Mouse (Mus musculus): Measurements from ENCODE around the gene Tcte3.
"Not testable (repeated sequence)": the region's sequence is repeated elsewhere in the genome, so short reads cannot be mapped to it uniquely, and the experiment has no call there.

The Tcte3 gene

GRCm38 (mm10) chr17:15041175-15041729 lies at the start of gene Tcte3, which contains the start of the genes Ermard and Gm3448:
Gene Tcte3, minus strand, starts transcription at chr17:15041488.
Gene Ermard, plus strand, starts transcription at chr17:15041208.
Gene Gm3448, minus strand, starts transcription at chr17:15041537.
- not testable (repeated sequence) for DNase-seq (ENCODE audit: low spot score in 2 of 2)

GRCm38 (mm10) chr17:15088591-15089001 lies 47.3 kb upstream of the Tcte3 start:
- DNase-seq (ENCODE audit: low spot score in 2 of 2) = no peak

- DNase-seq (ENCODE audit: low spot score in 2 of 2) = no peak
Measured at GRCm38 (mm10) chr17:15088166-15088565, 46.9 kb upstream of the Tcte3 start.

GRCm38 (mm10) chr17:15085006-15085405 lies 43.7 kb upstream of the Tcte3 start:
- DNase-seq (ENCODE audit: low spot score in 2 of 2) = no peak

- no peak for DNase-seq (ENCODE audit: low spot score in 2 of 2)
Measured at GRCm38 (mm10) chr17:15084226-15084848, 43.0 kb upstream of the Tcte3 start.

GRCm38 (mm10) chr17:15077536-15077935 lies 36.2 kb upstream of the Tcte3 start:
- no peak for DNase-seq (ENCODE audit: low spot score in 2 of 2)

- DNase-seq (ENCODE audit: low spot score in 2 of 2) = no peak
Measured at GRCm38 (mm10) chr17:15075033-15075432, 33.7 kb upstream of the Tcte3 start.

- DNase-seq (ENCODE audit: low spot score in 2 of 2) = no peak
Measured at GRCm38 (mm10) chr17:15072211-15072610, 30.9 kb upstream of the Tcte3 start.

GRCm38 (mm10) chr17:15069124-15069523 lies 27.8 kb upstream of the Tcte3 start:
- peak in 1 of 2 experiments; percentile 25 for DNase-seq (ENCODE audit: low spot score in 2 of 2)

- DNase-seq (ENCODE audit: low spot score in 2 of 2) = peak in 1 of 2 experiments; percentile 51
Measured at GRCm38 (mm10) chr17:15068040-15068792, 26.9 kb upstream of the Tcte3 start.

GRCm38 (mm10) chr17:15066911-15067310 lies 25.6 kb upstream of the Tcte3 start:
- no peak for DNase-seq (ENCODE audit: low spot score in 2 of 2)

- DNase-seq (ENCODE audit: low spot score in 2 of 2) = peak in 1 of 2 experiments; percentile 57
Measured at GRCm38 (mm10) chr17:15066066-15066465, 24.8 kb upstream of the Tcte3 start.

- DNase-seq (ENCODE audit: low spot score in 2 of 2) = peak; percentile 35 to 62
Measured at GRCm38 (mm10) chr17:15065391-15066024, 24.2 kb upstream of the Tcte3 start.

GRCm38 (mm10) chr17:15060356-15060755 lies 19.1 kb upstream of the Tcte3 start:
- peak in 1 of 2 experiments; percentile 47 for DNase-seq (ENCODE audit: low spot score in 2 of 2)

GRCm38 (mm10) chr17:15059646-15060045 lies 18.4 kb upstream of the Tcte3 start:
- DNase-seq (ENCODE audit: low spot score in 2 of 2) = peak in 1 of 2 experiments; percentile 46

- peak; percentile 15 to 53 for DNase-seq (ENCODE audit: low spot score in 2 of 2)
Measured at GRCm38 (mm10) chr17:15058161-15058591, 16.9 kb upstream of the Tcte3 start.

- peak in 1 of 2 experiments; percentile 10 for DNase-seq (ENCODE audit: low spot score in 2 of 2)
Measured at GRCm38 (mm10) chr17:15055925-15056324, 14.6 kb upstream of the Tcte3 start.

- peak in 1 of 2 experiments; percentile 20 for DNase-seq (ENCODE audit: low spot score in 2 of 2)
Measured at GRCm38 (mm10) chr17:15053829-15054200, 12.5 kb upstream of the Tcte3 start.

- peak in 1 of 2 experiments; percentile 12 for DNase-seq (ENCODE audit: low spot score in 2 of 2)
Measured at GRCm38 (mm10) chr17:15053183-15053828, 12.0 kb upstream of the Tcte3 start.

- peak in 1 of 2 experiments; percentile 3 for DNase-seq (ENCODE audit: low spot score in 2 of 2)
Measured at GRCm38 (mm10) chr17:15052766-15053165, 11.5 kb upstream of the Tcte3 start.

- not testable (repeated sequence) for DNase-seq (ENCODE audit: low spot score in 2 of 2)
Measured at GRCm38 (mm10) chr17:15050338-15050737, 9.1 kb upstream of the Tcte3 start.
